Comparison of ENCODE assay signal across 10 mouse cellular contexts in genomic region chr7:100500276-100500977, GRCm38 (mm10). TPM values are rescaled to one million over a fixed set of nuclear protein-coding genes. Genes with fewer than 3 reads are reported as not detected.
DNase-seq lines count a peak whose midpoint lies in the region; ATAC-seq lines count a peak whose summit lies in the region.
"Had no signal": no experiment of that assay in that cellular context is flagged by ENCODE, and none has a peak within 500 bp of the region (broad histone marks: within the 10 kb centered on the region; RNA-seq: fewer than 3 reads in every experiment).

No protein-coding gene starts in this region.

- ATAC-seq in heart, embryonic 11.5 days (replicated peaks; ENCODE audit: insufficient number of reproducible peaks, low FRiP score, low TSS enrichment), result no peak
- ATAC-seq in megakaryocyte, adult 5-6 weeks (ENCODE audit: poor library complexity, severe bottlenecking), result no peak
- ATAC-seq: Patski had no signal

- peaks cover 9% of the 10 kb centered on the region for H3K4me1 ChIP-seq in heart, embryonic 11.5 days (ENCODE audit: control insufficient read depth, insufficient read depth, low read length)

- H3K36me3 ChIP-seq in heart, embryonic 11.5 days (ENCODE audit: control insufficient read depth, insufficient read depth, low read length), result peaks cover 22% of the 10 kb centered on the region

- H3K4me2 ChIP-seq in heart, embryonic 11.5 days, result no peak overlapping the region
- H3K4me2 ChIP-seq: heart, embryonic 15.5 days had no signal

- no peak overlapping the region for H3K4me3 ChIP-seq in heart, embryonic 11.5 days (ENCODE audit: low read depth, low read length)
- H3K4me3 ChIP-seq: heart, embryonic 15.5 days had no signal

- DNase-seq in lung, adult 18-20 months, result peak; percentile 62 to 64
- DNase-seq in lung, postnatal 10 days, result no peak
- DNase-seq in R1 (ENCODE audit: low read depth, low spot score), result peak; percentile 84
- peak; percentile 44 for DNase-seq in lung, postnatal 14 days
- no peak for DNase-seq in T-cell, adult 2 months (ENCODE audit: low spot score)
- DNase-seq in left cerebral cortex, adult 11 months (ENCODE audit: low spot score), result no peak

- H3K9ac ChIP-seq in heart, embryonic 11.5 days (ENCODE audit: low read depth, low read length), result no peak overlapping the region
- H3K9ac ChIP-seq: heart, embryonic 15.5 days had no signal

- peak overlapping the region; percentile 55; the same call in 1 of the 2 replicates for H3K27ac ChIP-seq in heart, embryonic 11.5 days (ENCODE audit: low read depth, low read length)
- H3K27ac ChIP-seq: heart, embryonic 15.5 days had no signal

- H3K27me3 ChIP-seq in heart, embryonic 11.5 days (ENCODE audit: control insufficient read depth, insufficient read depth, low read length), result no peaks in the 10 kb centered on the region
- H3K27me3 ChIP-seq: heart, embryonic 15.5 days; Patski had no signal

- no peaks in the 10 kb centered on the region for H3K9me3 ChIP-seq in heart, embryonic 11.5 days (replicated peaks; ENCODE audit: control insufficient read depth, low read length)
- H3K9me3 ChIP-seq: heart, embryonic 15.5 days had no signal

- 69% methylated on average over 16 of the region's 16 CpGs for WGBS in heart, embryonic 11.5 days (ENCODE audit: insufficient replicate concordance)

RNA-seq across cellular contexts. Expression of gene Ucp2, which starts 7.3 kb away (rescaled TPM):
- 216 and 245 TPM in 2 replicates for polyA plus RNA-seq in heart, embryonic 11.5 days (2014; fragmentation: Nextera tagmentation; extraction: Ambion mirVana)
- total RNA-seq in megakaryocyte, adult 5-6 weeks (2015), result 702 and 742 TPM in 2 replicates
- 316 and 332 TPM in 2 replicates for total RNA-seq in megakaryocyte, adult 5-6 weeks (2017)

RNA-seq across cellular contexts. Expression of gene Dnajb13, which starts 14.3 kb away (rescaled TPM):
- 0.19 and 0.21 TPM in 2 replicates for polyA plus RNA-seq in heart, embryonic 11.5 days (2014; fragmentation: Nextera tagmentation; extraction: Ambion mirVana)
- not detected in 2 replicates for total RNA-seq in megakaryocyte, adult 5-6 weeks (2015)
- 0.16 and 0.44 TPM in 2 replicates for total RNA-seq in megakaryocyte, adult 5-6 weeks (2017)

RNA-seq across cellular contexts. Expression of gene Ucp3, which starts 27.6 kb away (rescaled TPM):
- polyA plus RNA-seq in heart, embryonic 11.5 days (2014; fragmentation: Nextera tagmentation; extraction: Ambion mirVana), result not detected in 2 replicates
- total RNA-seq in megakaryocyte, adult 5-6 weeks (2015), result 0.07 TPM in 2 replicates
- 0.45 TPM in 1 of 2 replicates, not detected in the other for total RNA-seq in megakaryocyte, adult 5-6 weeks (2017)

RNA-seq across cellular contexts. Expression of gene Coa4, which starts 36.4 kb away (rescaled TPM):
- polyA plus RNA-seq in heart, embryonic 11.5 days (2014; fragmentation: Nextera tagmentation; extraction: Ambion mirVana), result 24.4 and 27.0 TPM in 2 replicates
- 24.7 and 31.5 TPM in 2 replicates for total RNA-seq in megakaryocyte, adult 5-6 weeks (2015)
- 19.4 and 23.0 TPM in 2 replicates for total RNA-seq in megakaryocyte, adult 5-6 weeks (2017)

Comparison
In these comparisons a context has a peak if more than half of its experiments do, and no peak if none do; other contexts are left out.
1. DNase-seq: peak in lung, adult 18-20 months (2 of 2), R1 (single experiment) and lung, postnatal 14 days (single experiment); none in lung, postnatal 10 days (single experiment), T-cell, adult 2 months (single experiment) and left cerebral cortex, adult 11 months (single experiment).